Mouse (Mus musculus) T-helper 1 cell (primary cell): ENCODE measurements around the gene Clec16a.

Experiments
- in situ Hi-C: fragments of 300-600 bp; cut with MboI, MseI; formaldehyde crosslinking; loops from one replicate; pipeline ENCODE4 v1.15.1; 2025; ENCODE audit warnings: high pct_unique_total_duplicates

Clec16a gene

DNA sequence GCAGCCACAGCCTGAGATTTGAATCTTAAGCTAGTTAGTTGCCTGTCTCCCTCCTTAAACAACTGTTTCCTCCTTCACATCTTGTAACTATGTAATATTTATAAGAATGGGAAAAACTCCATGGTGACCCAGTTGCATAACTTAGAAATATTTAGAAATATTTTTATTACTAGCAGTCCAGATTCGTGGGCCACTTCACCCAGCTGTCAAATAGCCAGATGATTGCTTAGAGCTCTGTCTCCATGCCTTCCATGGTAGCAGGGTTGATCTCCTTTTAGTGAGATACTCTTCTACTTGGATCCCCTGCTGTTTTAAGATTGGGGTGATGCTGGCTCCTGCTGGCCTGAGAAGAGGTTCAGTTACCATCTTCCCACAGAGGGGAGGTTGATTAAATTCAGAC, 33.2 kb downstream of the Clec16a start:
- in situ Hi-C loops: loop anchor here (5.0 kb wide), 1 partner anchor 289 kb away; no protein-coding TSS in a partner anchor

DNA sequence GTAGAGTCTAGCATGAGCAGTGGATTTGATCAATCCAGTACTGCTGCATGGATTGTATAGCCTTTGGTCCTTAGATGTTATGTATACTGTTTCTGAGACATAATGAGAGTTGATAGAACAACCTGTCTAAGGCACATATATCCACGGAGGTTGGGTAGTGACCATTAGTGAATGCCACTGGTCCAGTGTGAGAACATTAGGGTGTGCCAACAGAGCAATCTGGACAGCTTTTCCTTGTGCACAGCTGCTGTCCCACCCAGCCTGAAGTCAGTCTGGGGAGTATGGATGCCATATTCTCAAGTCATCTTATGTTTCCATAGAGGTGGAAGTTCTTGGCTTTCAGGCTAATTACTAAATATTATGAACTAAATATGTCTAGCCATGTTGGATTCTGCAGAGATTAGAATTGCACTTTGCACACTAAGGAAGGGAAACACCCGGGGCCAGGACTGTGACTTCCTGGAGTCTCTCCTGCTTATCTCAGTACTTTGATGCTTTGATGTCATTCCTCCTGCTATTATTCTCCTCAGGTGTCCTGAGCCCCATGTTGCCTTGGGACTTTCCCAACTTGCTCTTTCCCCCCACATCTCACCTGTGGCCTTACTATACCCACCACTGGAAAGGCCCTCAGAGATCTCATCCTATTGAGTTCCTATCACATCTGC, 36.2 kb downstream of the Clec16a start:
- in situ Hi-C loops: no loop called here

DNA sequence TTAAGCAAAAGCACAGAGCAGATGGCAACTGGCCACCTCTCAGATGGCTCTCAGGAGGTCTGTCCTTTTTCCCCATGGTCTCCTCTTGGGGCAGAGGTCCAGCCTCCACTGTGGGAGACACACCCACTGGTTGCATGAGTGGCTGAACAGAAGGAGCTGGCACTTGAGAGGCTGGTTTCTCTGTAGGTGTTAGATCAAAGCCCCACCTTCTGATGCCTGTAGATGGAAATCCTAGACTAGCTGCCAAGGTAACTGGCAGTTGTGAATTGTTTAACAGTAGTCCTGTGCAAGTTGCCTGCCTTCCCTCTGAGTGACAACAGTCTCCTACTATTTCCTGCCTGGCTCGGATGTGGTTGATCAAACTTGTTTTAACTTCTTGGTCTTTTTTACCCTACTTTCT, 40.0 kb downstream of the Clec16a start:
- in situ Hi-C loops: no loop called here

DNA sequence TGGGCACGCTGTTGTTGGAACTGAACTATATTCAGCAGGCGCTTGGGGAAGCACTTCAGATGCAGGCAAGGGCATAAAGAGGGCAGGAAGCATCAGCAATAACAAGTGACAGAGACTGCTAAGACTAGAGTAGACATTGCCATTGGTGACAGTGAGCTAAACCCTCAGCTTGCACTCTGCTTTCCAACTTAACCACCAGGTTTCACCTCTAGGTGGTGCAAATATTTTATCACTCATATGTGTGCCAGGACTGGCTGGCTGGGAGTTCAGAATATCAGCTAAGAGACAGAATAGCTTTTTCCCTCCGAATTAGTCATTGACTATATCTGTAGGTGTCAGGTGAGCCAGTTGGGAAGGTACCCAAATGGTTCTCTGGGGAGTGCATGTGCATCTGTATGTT, 41.4 kb downstream of the Clec16a start:
- in situ Hi-C loops: no loop called here

DNA sequence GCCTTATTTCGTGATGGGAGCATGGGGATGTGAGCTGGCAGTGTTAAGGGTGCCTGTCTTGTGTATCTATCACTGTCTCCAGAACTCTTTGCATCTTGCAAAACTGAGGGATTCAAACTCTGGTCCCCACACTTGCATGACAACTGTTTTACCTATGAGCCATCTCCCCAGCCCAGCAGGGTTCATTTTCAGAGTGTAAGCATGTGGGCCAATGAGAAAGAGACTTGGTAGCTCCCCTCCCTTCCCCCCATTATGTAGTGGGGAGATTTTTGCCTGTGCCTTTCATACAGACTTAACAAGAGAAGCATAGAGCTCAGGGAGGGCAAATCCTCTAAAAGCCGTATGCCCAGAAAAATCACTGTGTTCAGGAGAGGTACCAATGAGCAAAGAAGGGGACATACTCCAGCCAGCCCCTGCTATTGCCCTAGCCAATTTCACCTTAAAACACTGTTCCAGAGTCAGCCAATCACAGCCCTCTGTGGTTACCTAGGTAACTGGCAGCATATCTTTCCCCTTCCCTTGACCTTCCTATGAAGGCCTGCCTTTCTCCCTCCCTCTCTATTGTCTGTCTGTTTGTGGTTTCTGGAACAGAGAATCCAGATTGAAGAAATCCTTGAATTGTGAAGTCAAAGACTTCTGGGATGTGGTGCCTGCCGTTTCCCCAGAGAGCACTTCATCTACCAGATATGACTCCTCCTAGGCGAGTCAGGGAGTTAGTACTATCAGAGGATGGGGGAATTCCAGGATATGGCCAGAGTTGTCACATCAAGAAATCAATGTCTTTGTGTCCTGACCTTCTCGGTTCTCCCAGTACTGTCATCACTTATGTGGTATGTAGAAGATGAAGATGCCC, 55.0 kb downstream of the Clec16a start:
- in situ Hi-C loops: no loop called here

DNA sequence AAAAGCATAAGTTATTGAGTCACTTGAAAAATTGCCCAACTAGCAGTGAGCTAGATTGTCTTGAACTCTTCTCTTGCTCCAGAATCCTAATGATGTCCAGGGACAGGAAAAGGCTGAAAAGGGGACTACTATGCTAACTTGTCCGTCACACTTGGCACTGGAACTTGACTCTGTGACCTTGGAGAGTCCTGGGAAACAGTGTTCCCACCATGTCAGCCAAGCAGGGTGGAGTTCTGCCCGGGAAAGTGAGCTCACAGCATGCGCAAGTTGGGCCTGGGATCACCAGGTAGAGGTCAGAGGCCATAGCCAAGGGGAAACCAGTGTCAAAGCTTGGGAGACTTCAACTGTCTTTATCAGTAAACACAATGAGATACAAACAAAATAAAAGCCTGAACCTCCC, 62.7 kb downstream of the Clec16a start:
- in situ Hi-C loops: no loop called here

DNA sequence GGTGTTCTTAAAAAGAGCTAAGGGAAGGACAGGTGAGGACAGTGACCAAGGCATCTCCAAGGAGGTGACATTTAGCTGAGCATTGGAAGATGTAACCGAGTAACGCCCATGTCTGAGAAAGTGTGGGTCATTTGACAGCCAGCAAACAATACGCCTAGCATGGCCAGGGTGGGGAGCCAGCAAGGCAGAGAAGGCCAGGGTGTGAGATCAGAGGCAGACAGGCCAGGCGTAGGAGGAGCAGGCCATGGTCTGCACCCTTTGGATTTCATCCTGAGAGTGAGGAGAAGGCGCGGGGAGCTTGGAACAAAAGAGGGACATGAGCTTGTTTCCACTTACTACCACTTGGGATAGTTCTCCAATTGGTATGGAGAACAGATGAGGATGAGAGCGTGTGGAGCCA, 64.8 kb downstream of the Clec16a start:
- in situ Hi-C loops: no loop called here

DNA sequence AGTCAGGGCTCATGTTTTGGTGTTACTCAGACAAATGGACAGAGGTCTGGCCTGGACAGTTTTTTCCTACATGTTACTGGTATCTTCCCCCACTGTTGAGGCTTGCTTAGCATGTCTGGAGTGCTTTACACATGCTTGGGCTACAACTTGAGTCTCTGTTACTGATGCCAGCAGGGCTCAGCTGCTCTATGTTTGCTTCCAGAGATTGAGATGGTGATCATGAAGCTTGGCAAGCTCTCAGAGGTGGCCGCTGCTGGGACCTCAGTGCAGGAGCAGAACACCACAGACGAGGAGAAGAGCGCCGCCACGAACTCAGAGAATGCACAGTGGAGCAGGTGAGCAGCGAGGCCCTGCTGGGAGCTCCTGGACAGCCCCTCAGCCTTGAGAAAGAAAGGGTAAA, 65.7 kb downstream of the Clec16a start:
- in situ Hi-C loops: no loop called here

DNA sequence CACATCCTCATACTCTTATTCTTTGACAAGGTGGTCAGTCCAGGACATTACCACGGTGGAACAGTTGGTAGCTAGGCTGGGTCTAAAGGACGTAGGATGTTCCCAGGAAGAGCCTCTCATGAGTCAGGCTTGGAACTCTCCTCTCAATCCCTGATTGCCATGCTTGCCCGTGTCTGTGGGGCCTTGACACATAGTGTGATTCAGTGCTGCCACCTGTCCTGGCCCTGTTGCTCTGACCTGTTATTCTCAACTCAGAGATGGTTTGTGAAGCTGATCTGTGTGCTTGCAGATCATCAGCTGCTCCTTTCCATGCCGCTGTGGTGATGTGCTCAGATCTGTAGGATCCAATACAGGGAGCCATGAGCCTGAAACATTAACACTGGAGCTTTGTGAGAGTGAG, 66.2 kb downstream of the Clec16a start:
- in situ Hi-C loops: no loop called here

DNA sequence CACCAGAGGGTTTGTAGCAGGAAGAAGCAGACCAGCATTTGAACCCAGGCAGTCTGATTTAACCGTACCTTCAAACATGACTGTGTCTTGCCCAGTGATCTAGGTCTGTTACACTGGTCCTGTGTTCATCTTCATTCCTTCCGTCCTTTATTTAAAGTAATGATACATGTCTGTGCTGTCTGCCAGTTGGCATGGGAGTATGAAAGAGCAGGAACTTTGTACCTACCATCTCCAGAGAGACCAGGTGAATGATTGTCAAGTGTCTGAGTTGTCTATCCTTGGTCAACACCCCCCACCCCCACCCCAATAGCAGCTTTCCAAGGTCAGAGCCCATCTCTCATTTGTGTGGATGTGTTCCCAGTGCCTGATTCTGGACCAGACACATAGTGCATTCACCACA, 68.9 kb downstream of the Clec16a start:
- in situ Hi-C loops: no loop called here

DNA sequence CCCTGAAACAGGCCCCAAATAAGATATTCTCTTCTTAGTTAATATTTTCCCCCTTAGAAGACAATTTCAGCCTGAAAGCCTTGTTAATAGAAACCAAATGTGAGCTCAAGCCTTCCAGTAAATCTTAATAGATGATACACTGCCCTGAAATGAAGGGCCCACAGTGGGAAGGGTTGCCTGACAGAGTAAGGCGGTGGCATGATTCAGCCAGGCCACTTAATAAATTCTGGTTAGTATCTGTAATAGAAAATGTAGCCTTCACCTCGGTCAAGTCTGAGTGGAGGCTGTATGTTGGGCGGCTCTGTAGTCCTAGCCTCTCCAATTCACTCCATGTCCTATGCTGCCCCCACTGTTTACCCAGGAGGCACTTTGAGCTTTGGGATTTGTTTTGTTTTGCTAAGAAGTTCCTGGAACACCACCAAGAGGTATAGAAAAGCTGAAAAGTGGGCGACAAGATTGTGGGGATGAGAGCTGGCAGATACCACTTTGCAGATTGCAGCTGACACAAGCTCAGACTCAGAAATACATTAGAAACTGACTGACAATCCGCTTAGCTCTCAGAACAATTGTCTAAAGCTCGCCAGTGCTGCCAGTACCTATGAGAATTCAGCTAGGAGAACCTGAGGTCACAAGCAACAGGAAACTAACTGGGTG, 75.9 kb downstream of the Clec16a start:
- in situ Hi-C loops: no loop called here

DNA sequence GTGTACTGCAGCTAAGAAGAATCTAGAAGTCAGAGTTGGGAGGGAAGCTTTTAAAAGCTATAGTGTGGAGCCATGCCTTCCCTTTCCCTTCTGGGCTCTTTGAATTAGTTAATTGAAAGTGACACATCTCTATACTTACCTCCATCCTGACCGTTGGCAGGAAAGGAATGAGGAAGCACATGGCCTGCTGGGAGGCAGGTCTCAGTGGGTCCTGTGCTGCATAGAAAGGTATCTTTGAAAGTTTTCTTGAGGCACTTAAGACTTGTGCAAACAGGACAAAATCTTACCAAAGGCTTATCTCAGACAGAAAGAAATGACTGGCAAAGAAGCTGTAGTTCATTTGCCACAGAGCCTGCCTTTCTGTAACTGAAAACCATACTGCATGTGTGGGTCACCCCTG, 76.6 kb downstream of the Clec16a start:
- in situ Hi-C loops: no loop called here

DNA sequence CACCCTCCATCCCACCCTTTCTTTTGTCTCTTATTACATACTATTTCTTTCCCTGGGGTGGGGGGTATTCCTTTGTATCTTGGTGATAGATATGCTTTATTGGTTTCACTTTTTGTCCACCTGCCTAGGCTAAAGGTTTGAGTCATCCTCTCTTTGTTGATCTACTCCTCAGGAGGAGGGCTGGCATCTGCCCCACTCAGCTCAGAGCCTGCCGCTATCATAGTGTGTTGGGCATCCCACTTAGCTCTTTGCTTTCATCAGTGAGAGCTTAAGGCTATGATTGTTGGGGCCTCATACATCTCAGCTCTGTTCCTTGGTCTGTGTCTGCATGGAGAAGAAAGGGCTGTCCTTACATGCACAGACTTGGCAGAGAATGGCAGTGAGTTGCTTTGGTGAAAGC, 81.0 kb downstream of the Clec16a start:
- in situ Hi-C loops: no loop called here

DNA sequence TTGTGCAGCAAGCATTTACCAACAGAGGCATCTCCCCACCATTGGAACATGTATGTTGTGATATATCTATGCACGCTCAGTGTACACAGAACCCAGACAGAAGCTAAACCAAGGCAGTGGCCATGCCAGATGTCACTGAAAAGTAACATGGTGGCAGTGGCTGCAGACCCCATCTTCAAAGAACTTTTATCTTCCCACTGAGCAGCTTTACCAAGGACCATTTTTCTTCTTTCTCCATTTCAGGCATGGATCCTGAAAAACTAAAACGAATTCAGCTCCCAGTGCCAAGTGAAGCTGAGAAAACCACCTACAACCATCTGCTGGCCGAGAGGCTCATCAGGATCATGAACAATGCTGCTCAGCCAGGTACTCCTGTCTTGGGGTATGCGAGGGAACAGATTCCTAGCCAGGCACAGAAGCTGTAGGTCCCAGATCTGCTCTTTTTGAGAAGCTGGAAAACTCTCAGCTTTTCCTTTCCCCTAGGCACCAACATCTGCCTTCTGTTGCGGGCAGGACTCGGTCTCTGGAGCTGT, 82.1 kb downstream of the Clec16a start:
- in situ Hi-C loops: no loop called here

DNA sequence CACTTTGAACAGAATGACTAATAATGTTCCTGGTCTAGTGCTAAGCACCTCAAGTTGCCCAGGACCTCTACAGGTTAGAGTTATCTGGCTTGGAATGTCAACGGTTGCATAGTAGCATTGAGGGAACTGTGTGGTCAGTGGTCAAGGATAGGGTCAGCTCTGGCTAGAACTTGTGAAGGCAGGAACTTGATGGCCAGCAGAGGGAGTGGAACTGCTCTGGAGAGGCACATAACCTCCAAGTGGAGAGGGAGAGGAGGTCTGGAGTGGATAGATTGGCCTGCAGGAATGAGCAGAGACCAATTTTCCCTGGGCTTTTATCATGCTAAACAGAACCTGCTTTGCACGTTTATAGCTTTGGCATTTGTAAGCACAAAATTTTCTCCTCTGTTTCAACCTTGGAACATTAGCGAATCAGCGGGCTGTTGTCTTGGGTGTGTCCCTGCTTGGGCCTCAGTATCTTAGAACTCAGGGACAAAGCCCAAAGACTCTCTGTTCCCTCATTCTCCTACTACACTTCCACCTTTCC, 83.0 kb downstream of the Clec16a start:
- in situ Hi-C loops: no loop called here

DNA sequence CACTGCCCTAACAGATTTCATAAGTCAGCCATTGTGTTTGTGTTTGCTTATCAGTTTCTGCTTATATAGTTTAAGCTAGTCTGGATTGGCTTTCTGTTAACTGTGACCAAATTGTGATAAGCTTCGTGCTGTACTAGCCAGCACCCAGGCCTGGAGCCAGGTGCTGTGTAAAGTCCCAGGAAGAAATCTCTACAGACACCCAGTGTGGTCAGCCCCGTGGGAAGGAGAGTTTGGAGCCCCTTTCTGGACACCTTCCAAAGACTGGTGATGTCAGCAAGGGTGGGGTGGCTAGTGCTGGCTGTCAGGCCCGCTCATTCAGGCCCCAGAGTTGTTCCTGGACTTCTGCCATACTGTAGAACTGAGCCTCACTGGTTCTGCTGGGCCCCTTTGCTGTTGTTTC, 83.8 kb downstream of the Clec16a start:
- in situ Hi-C loops: no loop called here

DNA sequence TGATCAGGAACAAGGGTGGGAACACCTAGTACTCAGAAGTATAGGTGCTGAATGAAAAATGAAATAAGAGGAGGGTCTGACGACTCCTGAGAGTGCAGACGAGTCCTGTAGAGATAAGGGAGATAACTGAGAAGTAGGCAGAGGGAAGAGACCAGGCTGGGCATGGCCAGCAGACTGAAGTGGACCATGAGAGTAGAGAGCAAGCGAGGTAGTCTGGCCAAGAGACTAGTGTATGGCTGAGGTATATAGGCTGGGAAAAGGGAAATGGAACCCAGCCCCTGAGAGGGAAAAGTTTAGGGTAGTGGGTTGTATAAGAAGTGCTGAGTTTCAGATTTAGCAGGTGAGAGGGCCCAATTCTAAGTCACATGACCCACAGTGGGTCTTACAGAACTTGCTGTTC, 84.2 kb downstream of the Clec16a start:
- in situ Hi-C loops: no loop called here

DNA sequence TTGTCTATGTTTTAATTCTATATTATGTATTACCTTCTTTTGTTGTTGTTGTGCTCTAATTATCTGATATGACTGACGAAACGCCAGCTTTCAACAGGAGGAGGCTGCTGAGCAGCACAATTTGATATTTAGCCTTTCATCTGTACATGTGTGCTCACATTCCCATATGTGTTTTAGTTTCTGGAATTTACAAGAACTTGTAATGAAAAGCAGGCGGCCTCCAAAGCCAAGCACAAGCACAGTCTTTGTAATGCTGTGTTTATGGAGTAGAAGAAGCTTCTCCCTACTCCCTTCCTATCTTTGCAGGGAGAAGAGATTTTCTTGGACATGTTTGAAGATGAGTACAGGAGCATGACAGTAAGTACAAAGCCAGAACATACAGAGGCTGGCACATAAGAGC, 89.8 kb downstream of the Clec16a start:
- in situ Hi-C loops: no loop called here

DNA sequence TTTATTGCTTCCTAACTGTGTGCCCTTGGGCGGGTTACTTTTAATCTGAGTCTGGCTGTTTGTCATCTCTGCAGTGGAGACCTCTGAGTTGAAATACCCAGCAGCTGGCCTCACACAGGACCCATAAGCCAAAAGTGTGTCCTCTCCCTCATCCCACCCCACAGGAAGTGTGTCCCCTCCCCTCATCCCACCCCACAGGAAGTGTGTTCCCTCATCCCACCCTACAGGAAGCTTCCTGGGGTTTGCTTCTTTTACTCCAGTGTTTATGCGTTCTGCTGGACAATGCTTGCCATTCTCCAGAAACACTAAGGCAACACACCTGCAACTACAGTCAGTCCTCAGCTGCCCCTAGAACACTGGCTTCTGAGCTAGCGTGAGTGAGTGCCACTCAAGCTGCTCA, 92.8 kb downstream of the Clec16a start:
- in situ Hi-C loops: no loop called here

DNA sequence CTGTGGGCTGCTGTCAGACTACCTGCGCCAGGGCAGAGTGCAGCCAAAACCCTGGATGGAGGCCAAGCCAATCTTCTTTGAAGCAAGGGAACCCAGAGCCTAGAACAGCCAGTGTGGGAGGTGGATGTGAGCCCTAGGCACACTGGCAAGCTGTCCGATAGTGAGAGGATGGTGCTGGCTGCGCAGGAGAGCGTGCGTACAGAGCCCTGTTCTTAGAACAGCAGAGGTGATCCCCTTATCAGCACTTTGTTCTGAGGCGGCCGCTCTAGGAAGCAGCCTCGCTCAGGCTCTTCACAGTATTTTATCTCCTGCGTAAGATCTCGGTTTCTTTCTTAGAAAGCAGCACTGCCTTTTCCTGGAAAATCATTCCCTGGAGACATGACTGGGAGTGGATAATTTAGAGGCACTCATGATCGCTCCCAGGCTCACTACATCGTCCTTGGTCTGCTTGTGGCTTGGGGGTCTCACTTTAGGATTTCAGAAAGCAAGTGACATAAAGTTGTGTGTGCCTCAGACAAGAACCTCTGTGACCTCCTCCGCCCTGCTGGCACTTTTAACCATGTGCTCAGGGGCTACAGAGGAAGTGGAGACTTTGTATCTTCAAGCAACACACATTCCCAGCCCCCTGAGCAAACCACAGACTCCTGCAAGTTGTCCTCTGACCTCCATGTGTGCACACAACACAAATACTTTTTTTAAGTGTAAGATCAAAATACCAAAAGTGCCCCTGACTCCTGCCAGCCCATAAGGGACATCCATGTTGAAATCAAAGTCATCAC, 94.2 kb downstream of the Clec16a start:
- in situ Hi-C loops: no loop called here

DNA sequence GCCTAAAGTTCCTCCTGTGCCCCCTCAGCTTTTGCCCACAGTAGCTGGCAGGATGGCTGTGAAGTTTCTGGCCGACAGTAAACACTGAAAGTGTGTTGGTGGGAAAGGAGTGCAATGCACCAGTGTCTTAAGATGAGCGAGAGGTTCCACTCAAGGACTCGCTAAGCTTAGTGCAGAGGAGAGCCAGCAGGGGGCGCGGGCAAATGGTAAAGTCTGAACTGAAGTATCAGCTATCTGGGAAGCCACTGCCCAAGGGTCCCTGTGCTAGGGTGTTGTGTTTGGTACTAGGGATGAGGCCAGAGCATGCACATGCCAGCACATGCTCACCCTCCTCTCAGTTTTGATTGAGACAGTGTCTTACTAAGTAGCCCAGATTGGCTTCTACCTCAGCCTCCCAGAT, 94.9 kb downstream of the Clec16a start:
- in situ Hi-C loops: no loop called here

DNA sequence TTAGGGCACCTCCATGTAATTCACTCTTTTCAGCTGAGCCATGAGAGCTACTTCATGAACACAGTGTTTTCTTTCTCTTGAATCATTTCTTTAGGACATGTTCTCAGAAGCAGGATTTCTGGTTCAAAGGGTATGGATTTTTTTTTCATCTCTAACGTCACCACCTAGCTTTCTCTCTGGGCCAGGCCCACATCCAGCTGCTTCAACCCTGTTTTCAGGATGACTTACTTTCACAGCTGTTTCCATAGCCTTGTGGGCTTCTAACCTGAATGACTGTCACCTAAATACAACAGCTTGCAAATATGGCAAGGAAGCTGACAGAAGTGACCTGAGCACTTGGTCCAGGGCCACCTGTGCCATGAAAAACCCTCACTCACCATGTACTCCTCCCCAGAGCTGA, 96.0 kb downstream of the Clec16a start:
- in situ Hi-C loops: no loop called here
